Mouse (Mus musculus) c-Kit-negative CD71-positive TER-119-positive erythroid progenitor cells, embryonic 14.5 days (primary cell): ENCODE results near the gene Nt5c2.
A peak's percentile ranks its signal among the peaks of the same experiment; 100 is the strongest.

ENCODE experiments used
- DNase-seq: peaks from one replicate; pipeline ENCODE4 v3.0.0-alpha.2; 2013; ENCODE audit warnings: low read depth, low spot score

Nt5c2 gene

DNA sequence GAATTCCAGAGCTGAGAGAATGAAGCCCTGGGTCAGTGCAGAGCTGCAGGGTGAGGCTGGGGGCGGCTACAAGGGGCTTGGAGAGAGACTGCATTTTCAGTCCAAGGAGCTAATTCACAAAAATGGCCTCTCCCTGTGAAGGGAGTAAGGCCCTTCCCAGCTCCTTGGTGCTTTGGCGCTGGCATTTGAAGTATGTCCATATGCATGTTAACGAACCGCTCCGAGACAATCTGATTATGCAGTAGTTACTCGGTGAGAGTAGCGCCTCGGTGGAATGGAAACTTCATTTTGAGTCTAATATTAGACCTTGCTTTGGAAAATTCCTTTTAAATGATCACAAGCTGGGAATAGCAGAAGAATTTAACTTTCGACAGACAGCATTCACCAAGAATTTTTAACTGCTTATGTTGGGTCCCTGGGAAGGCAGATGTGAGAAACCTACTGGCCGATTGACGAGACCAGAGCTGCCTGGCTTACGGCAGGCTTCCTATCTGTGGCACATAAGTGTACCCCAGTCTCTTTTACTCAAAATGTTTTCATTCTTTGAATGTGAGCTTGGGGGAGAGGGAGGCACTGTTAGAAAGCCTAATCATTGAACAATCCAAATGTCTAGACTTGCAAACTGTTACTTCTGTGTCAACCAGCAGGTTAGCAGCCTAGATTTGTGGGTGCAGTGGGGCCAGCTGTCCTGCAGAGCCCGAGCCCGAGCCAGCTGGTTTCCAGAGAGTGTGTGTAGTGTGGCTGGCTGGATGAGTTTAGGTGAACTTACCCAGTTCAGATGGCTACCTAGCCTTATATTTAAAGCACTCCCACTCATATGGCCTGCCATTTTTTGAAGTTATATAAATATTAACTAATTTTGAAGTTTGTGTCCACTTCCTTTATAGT lies 166.3 kb downstream of the Nt5c2 start:
- no peak for DNase-seq

- peak; percentile 53 for DNase-seq
Measured at GRCm38 (mm10) chr19:46846459-46846858, 168.5 kb downstream of the Nt5c2 start.

DNA sequence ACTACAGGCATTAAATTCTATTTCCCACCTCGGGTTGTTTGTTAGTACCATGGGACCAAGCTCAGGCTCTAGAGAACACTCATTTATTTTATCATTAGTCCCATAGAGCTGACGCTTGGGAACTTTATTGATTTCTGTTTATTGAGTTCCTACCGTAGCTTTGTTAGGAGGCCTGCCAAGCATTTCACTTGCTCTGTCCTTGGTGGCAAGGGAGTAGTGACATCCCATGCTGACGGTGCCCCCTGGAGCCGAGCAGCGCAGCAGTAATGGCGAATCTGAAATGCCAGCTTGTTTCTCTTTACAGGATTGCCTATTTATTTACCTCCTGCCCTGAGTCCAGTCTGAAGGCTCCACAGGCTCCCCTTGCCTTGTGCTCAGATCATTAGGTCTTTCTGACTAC lies 168.9 kb downstream of the Nt5c2 start:
- DNase-seq = no peak

DNA sequence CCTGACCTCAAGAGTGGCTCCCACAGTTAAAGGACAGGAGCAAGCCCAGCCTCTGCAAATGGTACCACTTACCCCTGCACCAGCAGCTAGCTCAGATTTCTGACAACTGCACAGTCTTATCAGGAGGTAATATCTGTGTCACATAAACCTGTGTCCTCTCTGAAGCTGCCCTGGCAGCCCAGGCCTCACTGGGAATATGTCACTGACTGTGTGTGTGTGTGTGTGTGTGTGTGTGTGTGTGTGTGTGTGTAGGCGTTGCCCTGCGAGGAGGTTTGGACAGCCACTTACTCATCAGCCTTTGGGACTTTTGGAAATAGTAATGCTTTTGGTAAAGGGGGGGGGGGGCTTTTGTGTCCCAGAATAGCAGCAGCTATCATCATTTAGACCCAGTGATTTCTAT lies 171.9 kb downstream of the Nt5c2 start:
- DNase-seq = no peak

GRCm38 (mm10) chr19:46841016-46841415 lies 173.9 kb downstream of the Nt5c2 start:
- DNase-seq = no peak

- DNase-seq = no peak
Measured at GRCm38 (mm10) chr19:46837290-46838079, 177.5 kb downstream of the Nt5c2 start.

GRCm38 (mm10) chr19:46836085-46836484 lies 178.9 kb downstream of the Nt5c2 start:
- no peak for DNase-seq

DNA sequence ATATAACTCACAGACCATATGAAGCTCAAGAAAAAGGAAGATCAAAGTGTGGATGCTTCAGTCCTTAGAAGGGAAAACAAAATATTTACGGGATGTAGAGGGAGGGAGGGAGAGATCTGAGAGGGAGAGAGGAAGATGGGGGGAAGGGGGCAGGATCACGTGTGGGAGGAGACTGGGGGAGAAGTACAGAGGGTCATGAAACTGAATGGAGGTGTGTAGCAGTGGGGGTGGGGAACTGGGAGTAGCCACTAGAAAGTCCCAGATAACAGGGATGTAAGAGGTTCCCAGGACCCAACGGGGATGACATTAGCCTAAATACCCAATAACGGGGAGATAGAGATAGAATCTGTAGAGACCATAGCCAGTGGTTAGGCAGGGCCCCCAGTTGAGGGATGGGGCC lies 179.6 kb downstream of the Nt5c2 start:
- DNase-seq = no peak

DNA sequence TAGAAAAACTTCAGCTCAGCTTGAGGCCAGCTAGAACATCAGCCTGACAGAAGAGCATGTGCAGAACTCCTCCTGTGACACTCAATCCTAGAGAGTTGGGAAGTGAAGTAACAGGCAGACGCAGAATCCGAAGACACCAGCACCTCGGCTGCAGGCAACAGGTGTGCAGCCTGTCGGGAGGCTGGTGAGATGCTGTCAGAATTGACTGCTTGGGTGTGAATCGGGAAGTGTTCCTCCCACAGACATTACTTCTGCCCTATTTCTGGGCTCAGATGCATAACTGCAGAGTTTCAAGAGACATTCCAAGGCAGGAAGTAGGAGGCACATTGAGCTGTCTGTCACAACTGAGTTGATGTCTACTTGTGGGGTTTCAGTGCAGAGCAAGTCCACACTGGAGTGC lies 180.7 kb downstream of the Nt5c2 start:
- DNase-seq = no peak
